In the genomic region with DNA sequence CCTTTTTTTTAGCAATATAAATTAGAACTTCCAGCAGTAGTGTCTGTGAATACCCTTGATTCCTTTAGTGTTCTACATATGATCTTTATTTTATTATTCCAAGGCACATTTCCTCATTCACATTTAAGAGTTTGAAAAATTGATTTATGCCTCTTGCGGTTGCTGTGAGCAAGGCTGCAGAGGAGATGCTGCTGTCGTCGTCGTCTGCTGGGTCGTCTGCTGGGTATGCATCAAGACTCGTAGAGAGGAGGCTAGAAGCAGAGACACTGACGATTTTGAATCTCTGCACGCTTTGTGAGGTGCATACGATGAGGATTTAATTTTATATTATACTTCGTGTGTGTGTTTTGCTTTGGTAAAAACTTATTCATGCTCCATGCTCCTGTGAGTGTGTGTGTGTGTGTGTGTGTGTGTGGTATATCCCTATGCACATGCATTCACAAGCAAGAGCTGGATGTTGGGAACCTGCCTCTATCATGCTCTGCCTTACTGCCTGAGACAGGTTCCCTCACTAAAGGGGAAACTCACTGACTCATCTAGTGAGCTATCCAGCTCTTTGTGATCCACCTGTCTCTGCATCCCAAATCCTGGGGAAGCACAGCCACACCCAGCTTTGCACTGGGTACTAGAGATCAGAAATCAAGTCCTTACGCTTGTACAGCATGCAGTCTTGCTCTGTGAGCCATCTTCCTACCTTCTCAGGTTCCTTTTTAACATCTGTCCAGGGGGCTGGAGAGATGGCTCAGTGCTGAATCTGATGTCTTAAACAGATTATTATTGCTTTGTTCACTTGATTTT, we compare ENCODE assay signal across 27 mouse cellular contexts. TPM values are rescaled to one million over a fixed set of nuclear protein-coding genes. Genes with fewer than 3 reads are reported as not detected.
A peak's percentile ranks its signal among the peaks of the same experiment; 100 is the strongest.
DNase-seq lines count a peak whose midpoint lies in the region; TF ChIP-seq lines count a peak whose summit lies in the region.
"Had no signal": no experiment of that assay in that cellular context is flagged by ENCODE, and none has a peak within 500 bp of the region (broad histone marks: within the 10 kb centered on the region; RNA-seq: fewer than 3 reads in every experiment).

No protein-coding gene starts in this region.

- H3K27ac ChIP-seq in layer of hippocampus, adult 2 months: no peak overlapping the region
- H3K27ac ChIP-seq: embryonic facial prominence, embryonic 10.5 days; embryonic facial prominence, embryonic 13.5 days; forebrain, embryonic 12.5 days; heart, embryonic 15.5 days; hindbrain, embryonic 10.5 days; hindbrain, embryonic 13.5 days had no signal

- H3K4me3 ChIP-seq in layer of hippocampus, adult 2 months: no peak overlapping the region
- H3K4me3 ChIP-seq: embryonic facial prominence, embryonic 10.5 days; embryonic facial prominence, embryonic 13.5 days; erythroblast, embryonic 14.5 days; forebrain, embryonic 12.5 days; heart, embryonic 12.5 days; heart, embryonic 15.5 days; hindbrain, embryonic 10.5 days; hindbrain, embryonic 13.5 days had no signal

- DNase-seq in heart, adult 11 months: peak; percentile 18
- DNase-seq in heart, adult 9 months (ENCODE audit: low spot score in 2 of 2): no peak
- no peak for DNase-seq in layer of hippocampus, adult 2 months (ENCODE audit: low spot score in 2 of 2)
- no peak for DNase-seq in layer of hippocampus, adult 11-12 months (ENCODE audit: low spot score)
- DNase-seq in ES-CJ7 (ENCODE audit: low read depth, low spot score) (peak; percentile 52), ZHBTc4 (ENCODE audit: low read depth, low spot score) (peak; percentile 41)
- DNase-seq in left cerebral cortex, adult 8-10 months (ENCODE audit: low spot score in 2 of 2): no peak
- DNase-seq: adrenal gland, adult 8-10 months; adrenal gland, postnatal 25 days; cerebellum, adult 11-12 months; cerebellum, adult 8-10 months; cerebellum, postnatal 10 days; cerebellum, postnatal 36 days; embryo, embryonic 11 days; gastrocnemius, postnatal 10 days; gastrocnemius, postnatal 36 days; heart, postnatal 10 days; heart, postnatal 36 days had no signal

- peak; percentile 13; the same call in 1 of the 2 replicates for TF ChIP-seq CTCF in layer of hippocampus, adult 2 months (conservative IDR thresholded peaks at IDR 0.05)

RNA-seq across cellular contexts. Expression of gene Msantd3, which starts 7.7 kb away (rescaled TPM):
- 10 to 100 TPM; 20.0 to 22.9 TPM for total RNA-seq in layer of hippocampus, adult 2 months (2021)
- 10 to 100 TPM; 17.2 to 20.0 (median 18.9) TPM for total RNA-seq in left cerebral cortex, adult 8-10 months (2022)

RNA-seq across cellular contexts. Expression of gene Tmeff1, which starts 53.0 kb away (rescaled TPM):
- 100 to 1,000 TPM; 122 to 130 TPM for total RNA-seq in layer of hippocampus, adult 2 months (2021)
- 100 to 1,000 TPM; 116 to 134 (median 123) TPM for total RNA-seq in left cerebral cortex, adult 8-10 months (2022)
- total RNA-seq: G1E had no signal

RNA-seq across cellular contexts. Expression of gene Tex10, which starts 58.7 kb away (rescaled TPM):
- total RNA-seq in layer of hippocampus, adult 2 months (2021): 10 to 100 TPM; 28.8 to 30.3 TPM
- total RNA-seq in left cerebral cortex, adult 8-10 months (2022): 10 to 100 TPM; 23.1 to 24.0 (median 23.6) TPM

Comparison
In these comparisons a context has a peak if more than half of its experiments do, and no peak if none do; other contexts are left out.
1. DNase-seq: peak in heart, adult 11 months (single experiment), ES-CJ7 (single experiment) and ZHBTc4 (single experiment); none in heart, adult 9 months (0 of 2), layer of hippocampus, adult 2 months (0 of 2), layer of hippocampus, adult 11-12 months (single experiment) and left cerebral cortex, adult 8-10 months (0 of 2).